Mouse (Mus musculus) MN1 (cell line): ENCODE data around the gene Cd69.

Experiments
- DNase-seq: peaks from one replicate; pipeline ENCODE4 v3.0.0-alpha.2; 2016; ENCODE audit warnings: low spot score

The Cd69 gene

GRCm38 (mm10) chr6:129224090-129224489 is 51.1 kb downstream of the Cd69 start:
- DNase-seq: no peak

GRCm38 (mm10) chr6:129223611-129224010 is 51.6 kb downstream of the Cd69 start:
- DNase-seq: no peak

- DNase-seq: no peak
Measured at GRCm38 (mm10) chr6:129222188-129222800, 52.9 kb downstream of the Cd69 start.

- no peak for DNase-seq
Measured at GRCm38 (mm10) chr6:129221053-129221452, 54.2 kb downstream of the Cd69 start.

GRCm38 (mm10) chr6:129219897-129220517 is 55.2 kb downstream of the Cd69 start:
- DNase-seq: no peak

- DNase-seq: no peak
Measured at GRCm38 (mm10) chr6:129218191-129218696, 57.0 kb downstream of the Cd69 start.
